Mouse (Mus musculus) naive thymus-derived CD4-positive, alpha-beta T cell, adult 2 months (primary cell): ENCODE measurements around the gene Hk1.

Source experiments
- DNase-seq: peaks from one replicate; pipeline ENCODE4 v3.0.0-alpha.2; 2011; ENCODE audit warnings: low read depth

The Hk1 gene

GRCm38 (mm10) chr10:62269278-62269677, 110.4 kb downstream of the Hk1 start:
- no peak for DNase-seq

- no peak for DNase-seq
Observed at GRCm38 (mm10) chr10:62264299-62264698, 115.4 kb downstream of the Hk1 start.

- DNase-seq = peak; percentile 82
Observed at GRCm38 (mm10) chr10:62261115-62261886, 118.4 kb downstream of the Hk1 start.

GRCm38 (mm10) chr10:62258298-62258697, 121.4 kb downstream of the Hk1 start:
- no peak for DNase-seq

GRCm38 (mm10) chr10:62252496-62253235, 127.0 kb downstream of the Hk1 start:
- no peak for DNase-seq

GRCm38 (mm10) chr10:62252000-62252488, 127.7 kb downstream of the Hk1 start, which contains the start of gene Tacr2:
Tacr2 (plus strand) TSS chr10:62252438.
- no peak for DNase-seq

- DNase-seq = no peak
Observed at GRCm38 (mm10) chr10:62247815-62248214, 131.9 kb downstream of the Hk1 start.

GRCm38 (mm10) chr10:62247156-62247555, 132.6 kb downstream of the Hk1 start:
- no peak for DNase-seq

- no peak for DNase-seq
Observed at GRCm38 (mm10) chr10:62244067-62244466, 135.6 kb downstream of the Hk1 start.

- no peak for DNase-seq
Observed at GRCm38 (mm10) chr10:62242896-62243295, 136.8 kb downstream of the Hk1 start.

GRCm38 (mm10) chr10:62242358-62242757, 137.3 kb downstream of the Hk1 start:
- no peak for DNase-seq

- no peak for DNase-seq
Observed at GRCm38 (mm10) chr10:62239270-62239669, 140.4 kb downstream of the Hk1 start.

GRCm38 (mm10) chr10:62238688-62239087, 141.0 kb downstream of the Hk1 start:
- no peak for DNase-seq

GRCm38 (mm10) chr10:62237205-62237604, 142.5 kb downstream of the Hk1 start:
- DNase-seq = no peak

- DNase-seq = no peak
Observed at GRCm38 (mm10) chr10:62236165-62236564, 143.5 kb downstream of the Hk1 start.

GRCm38 (mm10) chr10:62231811-62232210, 147.9 kb downstream of the Hk1 start:
- DNase-seq = no peak

GRCm38 (mm10) chr10:62231395-62231732, 148.3 kb downstream of the Hk1 start:
- DNase-seq = no peak

GRCm38 (mm10) chr10:62230708-62231394, 148.9 kb downstream of the Hk1 start, which contains the start of gene Tspan15:
Tspan15 (minus strand) TSS chr10:62231251.
- DNase-seq = peak; percentile 6

- no peak for DNase-seq
Observed at GRCm38 (mm10) chr10:62228126-62228525, 151.6 kb downstream of the Hk1 start.

- no peak for DNase-seq
Observed at GRCm38 (mm10) chr10:62225839-62226238, 153.9 kb downstream of the Hk1 start.

GRCm38 (mm10) chr10:62224231-62224630, 155.5 kb downstream of the Hk1 start:
- no peak for DNase-seq

- DNase-seq = no peak
Observed at GRCm38 (mm10) chr10:62222777-62223176, 156.9 kb downstream of the Hk1 start.

- DNase-seq = no peak
Observed at GRCm38 (mm10) chr10:62221647-62222046, 158.1 kb downstream of the Hk1 start.
